Mouse (Mus musculus): ENCODE data around the gene Srp54b.
"Not testable (repeated sequence)": the region's sequence is repeated elsewhere in the genome, so short reads cannot be mapped to it uniquely, and the experiment has no call there.

DNA sequence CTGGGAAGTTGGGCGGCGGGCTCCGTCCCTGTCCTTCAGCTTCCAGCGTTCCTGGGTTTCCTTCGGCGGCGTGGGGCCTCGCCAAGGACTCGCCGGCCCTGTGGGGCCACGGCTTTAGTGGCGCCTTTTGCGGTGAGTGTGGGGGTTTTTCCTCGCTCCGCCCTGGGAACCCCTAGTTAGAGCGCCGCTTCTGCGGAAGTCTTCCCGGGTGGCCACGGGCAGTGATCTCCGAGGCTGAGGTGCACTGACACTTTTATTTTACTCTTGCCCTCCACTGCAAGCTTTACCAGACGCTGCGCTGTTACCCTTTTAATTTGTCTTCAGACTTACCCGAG lies 512 bp downstream of the Srp54b start:
- TF ChIP-seq CTCF, EP300 (IDR thresholded peaks at IDR 0.05): not testable (repeated sequence)
